Mouse (Mus musculus): Measurements from ENCODE around the gene Ccndbp1. TPM values are rescaled to one million over a fixed set of nuclear protein-coding genes. Genes with fewer than 3 reads are reported as not detected.
"Not testable (repeated sequence)": the region's sequence is repeated elsewhere in the genome, so short reads cannot be mapped to it uniquely, and the experiment has no call there.

The Ccndbp1 gene
- total RNA-seq, 2 experiments from 2014 or later: 33.5 to 50.1 TPM

DNA sequence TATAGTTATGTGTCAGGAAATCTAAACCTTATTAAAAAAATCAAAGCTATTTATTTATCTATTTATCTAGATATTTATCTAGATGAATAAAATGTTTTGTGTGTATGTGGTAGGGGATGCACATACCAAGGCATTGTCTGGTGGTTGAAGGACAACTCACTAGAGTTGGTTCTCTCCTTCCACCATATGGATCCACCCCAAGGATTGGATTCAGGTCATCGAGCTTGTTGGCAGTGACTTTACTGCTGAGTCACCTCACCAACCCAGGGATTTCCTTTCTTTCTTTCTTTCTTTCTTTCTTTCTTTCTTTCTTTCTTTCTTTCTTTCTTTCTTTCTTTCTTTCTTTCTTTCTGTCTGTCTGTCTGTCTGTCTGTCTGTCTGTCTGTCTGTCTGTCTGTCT is 11.6 kb upstream of the Ccndbp1 start:
- ATAC-seq (replicated peaks; ENCODE audit: poor library complexity): not testable (repeated sequence)

DNA sequence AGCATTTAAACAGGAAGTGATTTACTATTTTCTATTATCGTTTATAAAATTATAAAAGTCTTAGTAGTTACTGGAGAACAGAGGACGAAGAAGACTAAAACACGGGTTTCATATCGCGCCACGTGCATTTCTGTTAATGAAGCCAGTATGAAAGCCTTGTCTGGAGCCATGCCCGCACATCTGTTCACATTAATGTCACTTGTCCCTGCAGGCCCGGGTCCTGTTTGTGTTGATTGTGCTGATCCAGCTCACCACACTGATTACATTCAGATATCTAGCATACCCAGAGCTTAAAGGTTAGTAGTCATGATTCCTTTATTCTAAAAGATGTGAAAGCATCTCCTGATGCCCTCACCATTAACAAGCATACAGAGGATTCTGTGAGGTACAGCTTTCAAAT is 9.3 kb upstream of the Ccndbp1 start:
- peak; percentile 83 for ATAC-seq (replicated peaks; ENCODE audit: poor library complexity)

GRCm38 (mm10) chr2:121003586-121003985 is 4.6 kb upstream of the Ccndbp1 start:
- ATAC-seq (replicated peaks; ENCODE audit: poor library complexity): peak; percentile 53

- ATAC-seq (replicated peaks; ENCODE audit: poor library complexity): no peak
Measured at GRCm38 (mm10) chr2:121004018-121004811, 4.0 kb upstream of the Ccndbp1 start.

DNA sequence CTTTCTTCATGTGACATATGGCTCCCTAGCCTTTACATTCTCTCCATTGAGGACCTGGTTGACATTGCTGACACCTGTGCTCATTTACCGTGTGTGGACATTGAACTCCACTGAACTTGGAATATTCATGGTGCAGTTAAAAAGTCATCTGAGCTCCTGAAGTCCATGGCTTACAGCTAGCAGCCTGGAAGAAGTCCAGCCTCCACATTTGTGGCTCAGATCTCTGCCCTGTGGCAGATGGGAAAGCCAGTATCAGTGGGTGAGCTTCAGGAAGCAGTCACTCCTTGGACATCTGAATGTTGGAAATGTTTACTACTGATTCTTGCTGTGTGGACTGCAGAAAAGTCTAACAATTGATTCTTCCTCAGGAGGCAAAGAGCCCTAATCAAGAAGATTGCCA is 1.2 kb upstream of the Ccndbp1 start:
- no peak for ATAC-seq (replicated peaks; ENCODE audit: poor library complexity)

- peak; percentile 11; the same call in 1 of the 2 replicates for ATAC-seq (replicated peaks; ENCODE audit: poor library complexity)
Measured at GRCm38 (mm10) chr2:121008664-121009007, 433 bp downstream of the Ccndbp1 start.

DNA sequence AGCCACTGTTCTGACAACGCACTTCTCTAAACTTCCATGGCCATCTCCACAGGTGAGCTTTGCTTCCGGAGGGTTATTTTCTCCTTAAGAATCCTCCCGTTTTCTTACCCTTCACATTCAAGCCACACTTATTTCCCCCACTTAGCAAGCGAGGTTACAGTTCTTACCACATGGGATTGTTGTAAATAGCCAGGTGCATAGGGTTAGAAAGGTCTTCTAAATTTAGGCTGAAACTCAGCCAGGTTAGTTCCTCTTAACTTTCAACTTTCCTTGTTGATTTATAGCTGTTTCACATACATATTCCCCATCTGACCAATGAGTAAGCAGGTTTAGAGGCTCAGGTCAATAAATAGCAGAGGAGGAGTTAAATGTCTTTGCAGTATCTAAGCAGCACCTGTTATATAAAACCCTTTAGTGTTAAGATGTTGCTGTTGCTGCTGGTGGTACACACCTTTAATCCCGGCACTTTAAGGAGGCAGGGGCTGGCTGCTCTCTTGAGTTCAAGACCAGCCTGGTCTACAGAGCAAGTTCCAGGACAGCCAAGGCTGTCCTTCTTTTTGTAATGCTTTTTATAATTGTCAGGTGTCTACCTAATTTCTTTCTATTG is 971 bp downstream of the Ccndbp1 start:
- ATAC-seq (replicated peaks; ENCODE audit: poor library complexity): no peak

DNA sequence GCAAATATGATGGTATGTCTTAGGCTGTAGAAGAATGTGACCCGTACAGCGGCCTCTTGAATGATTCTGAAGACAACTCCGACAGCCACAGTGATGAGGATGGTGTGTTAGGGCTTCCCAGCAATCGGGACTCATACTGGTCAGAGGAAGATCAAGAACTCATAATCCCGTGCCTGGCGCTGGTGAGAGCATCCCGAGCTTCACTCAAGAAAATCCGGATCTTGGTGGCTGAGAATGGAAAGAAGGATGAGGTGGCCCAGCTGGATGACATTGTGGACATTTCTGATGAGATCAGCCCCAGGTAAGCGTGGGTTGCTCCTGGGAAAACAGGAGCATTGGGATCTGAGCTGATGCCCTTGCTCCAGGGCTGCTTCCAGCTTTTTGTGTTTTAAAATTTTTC is 4.5 kb downstream of the Ccndbp1 start:
- ATAC-seq (replicated peaks; ENCODE audit: poor library complexity): no peak

GRCm38 (mm10) chr2:121015507-121015906 is 7.3 kb downstream of the Ccndbp1 start:
- no peak for ATAC-seq (replicated peaks; ENCODE audit: poor library complexity)

DNA sequence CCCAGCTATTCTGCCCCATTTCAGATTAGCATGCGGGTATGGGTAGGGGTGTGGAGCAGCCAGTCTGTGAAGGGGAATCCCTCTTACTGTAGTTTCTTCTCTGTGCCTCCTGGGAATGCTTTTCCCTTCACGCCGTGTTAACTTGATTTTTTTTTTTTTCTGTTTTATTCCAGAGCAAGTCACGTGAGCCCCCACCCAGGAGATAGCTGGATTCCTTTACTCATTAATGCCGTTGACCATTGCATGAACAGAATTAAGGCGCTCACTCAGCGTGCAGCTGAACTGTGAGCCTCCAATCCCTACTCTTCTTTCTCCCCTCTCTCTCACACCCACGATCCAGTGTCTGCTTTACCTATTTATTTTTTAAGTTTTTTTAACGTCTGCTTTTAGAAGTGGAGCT is 8.0 kb downstream of the Ccndbp1 start:
- ATAC-seq (replicated peaks; ENCODE audit: poor library complexity): no peak

- ATAC-seq (replicated peaks; ENCODE audit: poor library complexity): no peak
Measured at GRCm38 (mm10) chr2:121017151-121017550, 8.9 kb downstream of the Ccndbp1 start.

DNA sequence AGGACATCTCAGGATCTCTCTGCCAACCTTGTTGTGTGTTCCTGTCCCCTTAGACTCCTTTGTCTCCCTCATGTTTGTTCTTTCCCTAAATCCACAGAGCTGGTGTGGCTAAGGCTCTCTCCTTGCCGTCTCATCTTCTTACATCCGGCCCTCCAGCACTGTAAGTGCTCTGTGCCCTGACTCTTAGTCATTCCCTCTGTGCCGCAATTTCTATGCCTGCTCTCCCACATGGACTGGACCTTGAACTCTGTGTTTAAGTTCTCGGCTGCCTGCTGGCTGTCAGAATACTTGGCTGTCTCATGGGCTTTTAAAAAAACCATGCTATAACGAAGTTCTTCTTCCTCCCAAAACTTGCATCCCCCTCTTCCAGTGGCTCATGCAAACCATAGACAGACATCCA is 14.7 kb downstream of the Ccndbp1 start:
- no peak for ATAC-seq (replicated peaks; ENCODE audit: poor library complexity)

DNA sequence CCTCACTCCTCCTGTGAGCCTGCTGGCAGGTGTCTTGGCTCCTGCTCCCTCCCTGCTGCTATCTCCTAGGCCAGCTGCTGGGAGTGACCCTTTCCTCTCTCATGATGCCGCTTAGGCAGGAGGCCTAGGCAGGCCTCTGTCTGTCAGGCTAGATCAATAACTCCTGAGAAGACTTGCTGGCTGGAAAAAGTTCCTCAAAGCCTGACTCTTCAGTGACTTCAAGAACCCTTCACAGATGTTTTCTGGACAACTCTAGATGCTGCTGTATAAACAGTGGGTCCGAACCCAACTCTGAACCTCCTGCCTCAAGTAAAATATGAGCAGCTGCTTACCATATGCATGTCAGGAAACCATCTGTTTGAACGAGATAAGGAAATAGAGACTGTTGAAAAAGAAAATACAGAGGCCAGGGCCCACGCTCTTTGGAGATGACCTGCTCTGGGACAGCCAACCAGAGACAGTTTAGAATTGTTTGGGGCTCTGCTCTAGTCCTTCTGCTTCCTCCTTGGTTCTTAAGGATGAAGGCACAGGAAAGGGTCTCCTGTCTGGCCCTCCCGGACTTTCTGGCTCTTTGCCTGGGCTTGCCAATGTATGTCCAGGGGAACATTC is 28.6 kb downstream of the Ccndbp1 start, which contains the start of gene Epb42:
Gene Epb42 (minus strand): TSS at position 340 of the 609 bp plus-strand sequence.
- peak; percentile 93 for ATAC-seq (replicated peaks; ENCODE audit: poor library complexity)

DNA sequence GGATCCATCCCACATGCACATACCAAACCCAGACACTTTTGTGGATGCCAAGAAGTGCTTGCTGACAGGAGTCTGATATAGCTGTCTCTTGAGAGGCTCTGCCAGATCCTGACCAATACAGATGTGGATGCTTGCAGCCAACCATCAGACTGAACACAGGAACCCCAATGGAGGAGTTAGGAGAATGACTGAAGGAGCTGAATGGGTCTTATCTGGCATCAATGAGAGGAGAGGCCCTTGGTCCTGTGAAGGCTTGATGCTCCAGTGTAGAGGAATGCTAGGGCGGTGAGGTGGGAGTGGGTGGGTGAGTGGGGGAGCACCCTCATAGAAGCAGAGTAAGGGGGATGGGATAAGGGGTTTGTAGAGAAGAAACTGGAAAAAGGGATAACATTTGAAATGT is 30.6 kb downstream of the Ccndbp1 start:
- not testable (repeated sequence) for ATAC-seq (replicated peaks; ENCODE audit: poor library complexity)

DNA sequence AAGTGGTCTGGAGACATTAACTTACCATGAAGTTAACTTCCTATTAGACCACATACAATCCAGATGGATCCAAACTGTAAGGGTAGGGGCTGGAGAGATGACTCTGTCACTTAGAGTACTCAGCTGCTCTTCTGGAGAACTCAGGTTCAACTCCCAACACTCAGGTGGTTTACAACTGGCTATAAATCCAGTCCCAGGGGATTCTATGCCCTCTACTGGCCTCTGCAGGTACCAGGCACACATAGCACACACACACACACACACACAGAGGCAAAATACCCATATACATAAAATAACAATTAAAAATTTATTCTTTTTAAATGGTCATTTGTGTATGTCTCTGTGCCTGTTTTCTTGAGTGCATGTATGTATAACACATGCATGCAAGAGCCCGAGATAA is 31.2 kb downstream of the Ccndbp1 start:
- no peak for ATAC-seq (replicated peaks; ENCODE audit: poor library complexity)

DNA sequence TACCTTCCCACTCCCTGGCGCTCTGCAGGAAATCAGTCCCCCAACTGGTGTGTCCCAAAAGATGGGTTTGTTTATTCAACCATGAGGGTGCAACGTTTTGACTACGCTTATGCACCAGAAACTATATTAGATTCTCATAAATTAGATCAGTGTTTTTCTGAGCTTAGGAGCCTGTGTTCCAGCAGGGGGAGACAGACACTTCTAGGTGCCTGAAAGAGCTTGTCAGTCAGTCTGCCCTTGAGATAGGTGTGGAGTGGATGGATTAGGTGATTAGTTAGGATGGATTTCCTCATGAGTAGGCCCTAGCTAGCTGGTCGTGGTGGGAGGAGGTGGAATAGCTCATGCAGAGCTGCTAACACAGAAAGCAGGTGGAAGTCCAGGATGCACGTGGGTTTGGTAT is 32.9 kb downstream of the Ccndbp1 start:
- ATAC-seq (replicated peaks; ENCODE audit: poor library complexity): peak; percentile 49

DNA sequence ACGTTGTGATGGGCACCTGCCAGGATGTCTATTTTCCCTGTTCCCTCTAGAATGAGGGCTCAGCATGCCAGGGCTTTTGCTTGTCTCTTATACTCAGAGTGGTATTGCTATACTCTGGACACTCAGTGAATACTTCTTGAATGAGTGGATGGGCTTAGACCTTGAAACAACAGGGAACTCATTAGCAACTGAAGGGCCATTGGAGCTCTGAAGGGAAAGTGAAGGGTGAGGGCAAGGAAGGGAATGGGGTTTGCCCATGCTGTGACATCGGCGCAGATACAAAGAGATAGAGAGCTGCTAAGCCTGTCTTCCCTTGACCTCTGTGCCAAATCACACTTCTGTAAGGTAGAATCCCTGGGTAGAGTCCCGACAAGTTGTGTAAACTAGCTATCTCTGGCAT is 37.5 kb downstream of the Ccndbp1 start:
- ATAC-seq (replicated peaks; ENCODE audit: poor library complexity): no peak

DNA sequence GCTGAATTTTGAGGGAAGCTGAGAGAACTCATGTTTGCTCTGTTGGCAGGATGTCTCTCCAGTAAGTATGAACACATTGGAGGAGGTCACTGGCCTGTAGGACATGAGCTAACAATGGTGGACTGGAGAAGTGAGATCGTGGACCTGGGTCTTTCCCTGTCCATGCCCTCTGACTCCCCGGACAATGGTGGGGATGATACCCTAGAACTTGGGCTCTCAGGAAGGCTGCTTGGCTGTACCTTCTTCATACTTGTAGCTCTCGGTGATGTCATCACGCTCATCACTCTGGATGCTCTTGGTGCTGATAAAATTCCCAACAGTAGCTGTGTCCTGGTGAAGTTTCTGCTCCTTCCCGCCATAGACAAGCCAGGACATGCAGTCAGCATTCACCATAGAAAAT is 44.0 kb downstream of the Ccndbp1 start:
- ATAC-seq (replicated peaks; ENCODE audit: poor library complexity): no peak

DNA sequence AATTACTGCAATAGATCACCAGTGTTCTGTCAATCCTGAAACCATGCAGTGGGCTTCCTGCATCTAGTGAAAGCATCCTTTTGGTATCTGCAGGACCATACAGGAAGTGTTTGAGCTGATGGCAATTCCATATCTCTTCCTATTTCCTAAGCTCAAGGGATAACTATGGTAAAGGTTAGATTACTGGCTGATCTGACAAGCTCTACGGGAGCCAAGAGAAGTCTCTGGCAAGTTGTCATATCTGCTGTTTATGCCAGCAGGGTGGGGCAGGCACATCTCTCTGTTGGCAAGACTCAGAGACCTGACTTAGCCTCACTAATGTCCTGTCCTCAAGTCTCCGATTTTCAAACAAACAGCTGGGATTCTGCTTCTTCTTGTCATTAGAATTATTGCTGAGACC is 45.9 kb downstream of the Ccndbp1 start:
- peak; percentile 52; the same call in 1 of the 2 replicates for ATAC-seq (replicated peaks; ENCODE audit: poor library complexity)

DNA sequence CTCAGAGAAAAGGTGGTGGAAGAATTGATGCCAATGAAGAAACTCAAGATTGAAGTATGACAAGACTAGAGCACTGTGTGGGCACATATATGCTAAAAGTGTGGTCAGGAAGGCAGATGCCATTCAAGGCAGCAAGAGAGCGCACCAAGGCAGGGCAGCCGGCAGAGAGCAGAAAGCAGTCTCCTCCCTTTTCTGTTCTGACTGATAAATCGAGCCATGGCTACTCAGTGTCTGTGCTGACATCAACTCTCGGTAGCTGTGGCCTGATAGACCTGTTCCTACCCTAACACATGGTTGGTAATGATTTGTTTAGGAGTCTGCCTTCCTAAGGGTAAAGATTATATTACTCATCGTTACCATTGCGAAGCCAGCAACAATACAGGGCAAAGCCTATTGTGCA is 47.7 kb downstream of the Ccndbp1 start:
- peak; percentile 93 for ATAC-seq (replicated peaks; ENCODE audit: poor library complexity)

GRCm38 (mm10) chr2:121057997-121058396 is 49.8 kb downstream of the Ccndbp1 start:
- ATAC-seq (replicated peaks; ENCODE audit: poor library complexity): no peak

DNA sequence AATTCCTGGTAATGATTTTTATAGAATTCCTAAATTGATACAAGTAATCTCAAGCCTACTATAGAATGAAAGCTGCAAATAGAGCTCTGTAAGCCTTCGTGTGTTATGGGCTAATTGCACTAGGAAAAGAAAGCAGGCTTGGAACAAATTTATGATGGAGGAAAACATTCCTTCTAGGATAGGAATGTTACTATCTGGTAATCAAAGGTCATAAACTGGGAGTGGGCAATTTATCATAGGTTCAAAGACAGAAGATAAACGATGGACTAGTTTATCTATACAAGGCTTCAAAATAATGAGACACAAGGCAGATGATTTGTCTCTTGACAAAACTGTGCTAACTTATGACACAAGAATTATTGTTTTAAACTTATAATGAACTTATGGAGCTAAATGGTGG is 53.1 kb downstream of the Ccndbp1 start:
- ATAC-seq (replicated peaks; ENCODE audit: poor library complexity): no peak

All from megakaryocyte progenitor cell, adult 5-6 weeks (primary cell).